Mouse (Mus musculus): ENCODE measurements at regions not wholly inside any gene's neighbourhood (a gene's known extent, or its start where the extent isn't known, plus 50 kb on each side); places are given as distances from the start of the nearest gene placed in this dataset.

GRCm38 (mm10) chr1:129002286-129002685 is 270.8 kb upstream of the Thsd7b start:
- TF ChIP-seq CTCF (IDR thresholded peaks at IDR 0.05; ENCODE audit: low read depth, low read length) (no peak), POLR2A (IDR thresholded peaks at IDR 0.05; ENCODE audit: insufficient read depth, low read length) (no peak), EP300 (IDR thresholded peaks at IDR 0.05; ENCODE audit: insufficient read depth, low read depth, low read length) (no peak)

Data from ES-Bruce4 (cell line).